Mouse (Mus musculus) forebrain, embryonic 14.5 days (tissue): ENCODE measurements at regions not wholly inside any gene's neighbourhood (a gene's known extent, or its start where the extent isn't known, plus 50 kb on each side); places are given as distances from the start of the nearest gene placed in this dataset.

Experiments used
- ATAC-seq: fragments of 200-750 bp; cut with Nextera tagmentation; 2 replicates; pipeline ENCODE4 v1.8.0; 2017; ENCODE audit warnings: mild to moderate bottlenecking, moderate library complexity
- DNase-seq: peaks from one replicate; pipeline ENCODE4 v3.0.0-alpha.2; 2015; ENCODE audit warnings: low spot score
- H3K27ac ChIP-seq: fragments of 300-500 bp; sonication (generic); 2 replicates; pipeline ENCODE4 v1.5.1; 2014; ENCODE audit warnings: low read depth, mild to moderate bottlenecking, control low read depth, low read length, moderate library complexity
- H3K27me3 ChIP-seq: fragments of 300-500 bp; sonication (generic); replicated peaks from 2 replicates; pipeline ENCODE4 v1.6.1; 2014; ENCODE audit warnings: low read length, control low read depth, mixed read lengths; ENCODE audit not compliant: control insufficient read depth, insufficient read depth
- H3K36me3 ChIP-seq: fragments of 300-500 bp; sonication (generic); 2 replicates; pipeline ENCODE4 v1.6.1; 2014; ENCODE audit warnings: low read length, control low read depth; ENCODE audit not compliant: control insufficient read depth, insufficient read depth
- H3K4me1 ChIP-seq: fragments of 300-500 bp; sonication (generic); 2 replicates; pipeline ENCODE4 v1.6.1; 2014; ENCODE audit warnings: antibody characterized with exemption, low read length, control low read depth; ENCODE audit not compliant: control insufficient read depth, insufficient read depth
- H3K4me2 ChIP-seq: fragments of 300-500 bp; sonication (generic); 2 replicates; pipeline ENCODE4 v1.6.1; 2014; ENCODE audit warnings: mild to moderate bottlenecking, control low read depth, low read length
- H3K4me3 ChIP-seq: fragments of 300-500 bp; sonication (generic); 2 replicates; pipeline ENCODE4 v1.5.1; 2014; ENCODE audit warnings: low read depth, low read length, control low read depth
- H3K9ac ChIP-seq: fragments of 300-500 bp; sonication (generic); 2 replicates; pipeline ENCODE4 v1.6.1; 2014; ENCODE audit warnings: mild to moderate bottlenecking, low read length, control low read depth, moderate library complexity
- H3K9me3 ChIP-seq: fragments of 300-500 bp; sonication (generic); replicated peaks from 2 replicates; pipeline ENCODE4 v1.6.1; 2016; ENCODE audit warnings: low read length, control low read depth, mixed read lengths; ENCODE audit not compliant: control insufficient read depth
- WGBS: fragments of 180-500 bp; shearing (Covaris S2); extraction: QIAGEN DNeasy Blood & Tissue Kit; methylation state at CpG from one replicate; pipeline ENCODE4 v1.1.7; 2014; 5-methylcytosine and 5-hydroxymethylcytosine counted together

- H3K27ac ChIP-seq, result peak overlapping the region; percentile 71
- H3K27me3 ChIP-seq, result no peaks in the 10 kb centered on the region
- no peaks in the 10 kb centered on the region for H3K36me3 ChIP-seq
- H3K4me1 ChIP-seq, result peaks cover 8% of the 10 kb centered on the region
- H3K9me3 ChIP-seq, result no peaks in the 10 kb centered on the region
- ATAC-seq, result peak; percentile 85
- no peak overlapping the region for H3K9ac ChIP-seq
- WGBS, result 10% methylated on average over 12 of the region's 12 CpGs
- no peak overlapping the region for H3K4me3 ChIP-seq
- DNase-seq, result peak; percentile 94
- peak overlapping the region; percentile 12; the same call in 1 of the 2 replicates for H3K4me2 ChIP-seq
Observed at GRCm38 (mm10) chr12:12738631-12739331, 202.9 kb downstream of the Mycn start.

- Histone ChIP-seq H3K4me2 (peak overlapping the region; percentile 12; the same call in 1 of the 2 replicates), H3K9ac (peak overlapping the region; percentile 4; the same call in 1 of the 2 replicates)
Observed at GRCm38 (mm10) chr12:12725797-12726196, 215.9 kb downstream of the Mycn start.

GRCm38 (mm10) chr12:12725075-12725474 lies 216.6 kb downstream of the Mycn start:
- H3K4me2 ChIP-seq, result peak overlapping the region; percentile 12; the same call in 1 of the 2 replicates
- H3K36me3 ChIP-seq, result no peaks in the 10 kb centered on the region
- no peaks in the 10 kb centered on the region for H3K27me3 ChIP-seq
- peak overlapping the region; percentile 4; the same call in 1 of the 2 replicates for H3K9ac ChIP-seq
- H3K4me1 ChIP-seq, result peaks cover 27% of the 10 kb centered on the region
- DNase-seq (peak; percentile 62), ATAC-seq (peak; percentile 27)
- WGBS, result 2% methylated on average over 13 of the region's 13 CpGs
- H3K27ac ChIP-seq, result no peak overlapping the region
- no peak overlapping the region for H3K4me3 ChIP-seq
- H3K9me3 ChIP-seq, result no peaks in the 10 kb centered on the region

More at GRCm38 (mm10) chr12:12725797-12726196, 215.9 kb downstream of the Mycn start:
- Histone ChIP-seq H3K4me1 (peaks cover 27% of the 10 kb centered on the region), H3K36me3 (no peaks in the 10 kb centered on the region), H3K4me3 (no peak overlapping the region), H3K27ac (no peak overlapping the region), H3K27me3 (no peaks in the 10 kb centered on the region), H3K9me3 (no peaks in the 10 kb centered on the region)
- WGBS, result 4% methylated on average over 9 of the region's 9 CpGs
- no peak for ATAC-seq
- peak; percentile 30 for DNase-seq

GRCm38 (mm10) chr12:12723724-12724487 lies 217.8 kb downstream of the Mycn start:
- Histone ChIP-seq H3K4me1 (peaks cover 27% of the 10 kb centered on the region), H3K4me3 (no peak overlapping the region), H3K9ac (no peak overlapping the region), H3K4me2 (peak overlapping the region; percentile 32), H3K27me3 (no peaks in the 10 kb centered on the region), H3K9me3 (no peaks in the 10 kb centered on the region), H3K36me3 (no peaks in the 10 kb centered on the region), H3K27ac (peak overlapping the region; percentile 61)
- WGBS, result 17% methylated on average over 12 of the region's 12 CpGs
- ATAC-seq (peak; percentile 51), DNase-seq (peak; percentile 54)

- DNase-seq (peak; percentile 68), ATAC-seq (peak; percentile 72)
- 4% methylated on average over 20 of the region's 20 CpGs for WGBS
- Histone ChIP-seq H3K4me1 (peaks cover 27% of the 10 kb centered on the region), H3K4me2 (peak overlapping the region; percentile 32), H3K36me3 (no peaks in the 10 kb centered on the region), H3K9ac (peak overlapping the region; percentile 30; the same call in 1 of the 2 replicates), H3K4me3 (peak overlapping the region; percentile 0; the same call in 1 of the 2 replicates), H3K27me3 (no peaks in the 10 kb centered on the region), H3K9me3 (no peaks in the 10 kb centered on the region), H3K27ac (peak overlapping the region; percentile 61)
Observed at GRCm38 (mm10) chr12:12722982-12723661, 218.6 kb downstream of the Mycn start.

GRCm38 (mm10) chr12:12716691-12717090 lies 225.0 kb downstream of the Mycn start:
- H3K9ac ChIP-seq, result no peak overlapping the region
- H3K4me3 ChIP-seq, result no peak overlapping the region
- no peaks in the 10 kb centered on the region for H3K4me1 ChIP-seq
- H3K27me3 ChIP-seq, result no peaks in the 10 kb centered on the region
- no peak; the same call in 1 of the 2 replicates for ATAC-seq
- H3K9me3 ChIP-seq, result no peaks in the 10 kb centered on the region
- H3K27ac ChIP-seq, result no peak overlapping the region; the same call in 1 of the 2 replicates
- DNase-seq, result peak; percentile 49
- H3K36me3 ChIP-seq, result no peaks in the 10 kb centered on the region
- H3K4me2 ChIP-seq, result no peak overlapping the region
- 87% methylated on average over 9 of the region's 9 CpGs for WGBS

- Histone ChIP-seq H3K4me3 (no peak overlapping the region), H3K9ac (no peak overlapping the region), H3K27ac (peak overlapping the region; percentile 5; the same call in 1 of the 2 replicates), H3K4me2 (no peak overlapping the region), H3K27me3 (no peaks in the 10 kb centered on the region), H3K9me3 (no peaks in the 10 kb centered on the region), H3K4me1 (0 out of 2 replicates have a peak, but pooled peaks cover 3% of the 10 kb centered on the region), H3K36me3 (no peaks in the 10 kb centered on the region)
- ATAC-seq (peak; percentile 79), DNase-seq (peak; percentile 65)
- 78% methylated on average over 7 of the region's 7 CpGs for WGBS
Observed at GRCm38 (mm10) chr12:12715956-12716669, 225.6 kb downstream of the Mycn start.

GRCm38 (mm10) chr12:12715528-12715927 lies 226.2 kb downstream of the Mycn start:
- peak overlapping the region; percentile 5; the same call in 1 of the 2 replicates for H3K27ac ChIP-seq
- DNase-seq, result no peak
- H3K36me3 ChIP-seq, result no peaks in the 10 kb centered on the region
- H3K9ac ChIP-seq, result no peak overlapping the region
- no peaks in the 10 kb centered on the region for H3K27me3 ChIP-seq
- peaks cover 5% of the 10 kb centered on the region; the same call in 1 of the 2 replicates for H3K4me1 ChIP-seq
- no peak overlapping the region for H3K4me3 ChIP-seq
- WGBS, result 72% methylated on average over 4 of the region's 4 CpGs
- no peak overlapping the region for H3K4me2 ChIP-seq
- no peak for ATAC-seq
- no peaks in the 10 kb centered on the region for H3K9me3 ChIP-seq
